Mouse (Mus musculus): ENCODE data around the gene Commd1. TPM values are rescaled to one million over a fixed set of nuclear protein-coding genes. Genes with fewer than 3 reads are reported as not detected.

The Commd1 gene
- polyA plus RNA-seq (2016; fragmentation: Nextera tagmentation; extraction: Ambion mirVana), result 302 and 325 TPM in 2 replicates

GRCm38 (mm10) chr11:22981984-22982757 lies at the start of gene Commd1, which contains the start of gene Gm28048:
Commd1 (minus strand) TSS chr11:22982382.
Gm28048 (minus strand) TSS chr11:22982090.
- no peaks in the 10 kb centered on the region for H3K9me3 ChIP-seq
- WGBS, result 4% methylated on average over 42 of the region's 42 CpGs
- peak within 1 kb of the TSS; percentile 85 for H3K4me2 ChIP-seq (replicated peaks)
- H3K27me3 ChIP-seq (replicated peaks), result no peaks in the 10 kb centered on the region
- peaks cover 10% of the 10 kb centered on the region; the same call in 1 of the 2 replicates for H3K36me3 ChIP-seq
- peak within 1 kb of the TSS; percentile 73 for H3K9ac ChIP-seq
- H3K4me3 ChIP-seq, result peak within 1 kb of the TSS; percentile 69
- ATAC-seq (ENCODE audit: low FRiP score, low read depth), result peak; percentile 93
- peaks cover 9% of the 10 kb centered on the region for H3K4me1 ChIP-seq
- H3K27ac ChIP-seq, result peak within 1 kb of the TSS; percentile 85

GRCm38 (mm10) chr11:23029399-23029798 lies 47.2 kb upstream of the Commd1 start:
- Histone ChIP-seq H3K4me1 (no peaks in the 10 kb centered on the region), H3K9me3 (no peaks in the 10 kb centered on the region), H3K4me3 (no peak overlapping the region), H3K9ac (no peak overlapping the region), H3K4me2 (replicated peaks) (no peak overlapping the region), H3K27ac (no peak overlapping the region), H3K36me3 (no peaks in the 10 kb centered on the region), H3K27me3 (replicated peaks) (no peaks in the 10 kb centered on the region)
- WGBS, result 87% methylated on average over 6 of the region's 6 CpGs
- ATAC-seq (ENCODE audit: low FRiP score, low read depth), result no peak

- H3K36me3 ChIP-seq, result no peaks in the 10 kb centered on the region
- no peak overlapping the region for H3K9ac ChIP-seq
- no peak for ATAC-seq (ENCODE audit: low FRiP score, low read depth)
- no peaks in the 10 kb centered on the region for H3K27me3 ChIP-seq (replicated peaks)
- H3K9me3 ChIP-seq, result no peaks in the 10 kb centered on the region
- no peaks in the 10 kb centered on the region for H3K4me1 ChIP-seq
- no peak overlapping the region for H3K4me2 ChIP-seq (replicated peaks)
- H3K27ac ChIP-seq, result no peak overlapping the region
- WGBS, result 74% methylated on average over 3 of the region's 3 CpGs
- no peak overlapping the region for H3K4me3 ChIP-seq
Measured at GRCm38 (mm10) chr11:23028957-23029356, 46.8 kb upstream of the Commd1 start.

- Histone ChIP-seq H3K36me3 (no peaks in the 10 kb centered on the region), H3K4me2 (replicated peaks) (no peak overlapping the region), H3K9ac (no peak overlapping the region), H3K4me3 (no peak overlapping the region), H3K27me3 (replicated peaks) (no peaks in the 10 kb centered on the region), H3K4me1 (no peaks in the 10 kb centered on the region), H3K27ac (no peak overlapping the region), H3K9me3 (no peaks in the 10 kb centered on the region)
- 83% methylated on average over 3 of the region's 3 CpGs for WGBS
- ATAC-seq (ENCODE audit: low FRiP score, low read depth), result no peak
Measured at GRCm38 (mm10) chr11:23024169-23024568, 42.0 kb upstream of the Commd1 start.

GRCm38 (mm10) chr11:23023155-23023554 lies 41.0 kb upstream of the Commd1 start:
- Histone ChIP-seq H3K9me3 (0 out of 2 replicates have a peak, but pooled peaks cover 4% of the 10 kb centered on the region), H3K27ac (no peak overlapping the region), H3K4me3 (no peak overlapping the region), H3K4me2 (replicated peaks) (no peak overlapping the region), H3K9ac (no peak overlapping the region), H3K4me1 (no peaks in the 10 kb centered on the region), H3K27me3 (replicated peaks) (no peaks in the 10 kb centered on the region), H3K36me3 (no peaks in the 10 kb centered on the region)
- 90% methylated on average over 2 of the region's 2 CpGs for WGBS
- no peak for ATAC-seq (ENCODE audit: low FRiP score, low read depth)

GRCm38 (mm10) chr11:23020841-23021240 lies 38.7 kb upstream of the Commd1 start:
- 92% methylated on average over 14 of the region's 14 CpGs for WGBS

GRCm38 (mm10) chr11:23020116-23020770 lies 38.1 kb upstream of the Commd1 start:
- H3K9ac ChIP-seq, result no peak overlapping the region
- no peak overlapping the region for H3K4me3 ChIP-seq
- 0 out of 2 replicates have a peak, but pooled peaks cover 4% of the 10 kb centered on the region for H3K9me3 ChIP-seq
- H3K4me2 ChIP-seq (replicated peaks), result no peak overlapping the region
- 74% methylated on average over 24 of the region's 24 CpGs for WGBS
- no peak for ATAC-seq (ENCODE audit: low FRiP score, low read depth)
- H3K27me3 ChIP-seq (replicated peaks), result no peaks in the 10 kb centered on the region
- no peaks in the 10 kb centered on the region for H3K36me3 ChIP-seq
- no peaks in the 10 kb centered on the region for H3K4me1 ChIP-seq
- no peak overlapping the region for H3K27ac ChIP-seq

More at GRCm38 (mm10) chr11:23020841-23021240, 38.7 kb upstream of the Commd1 start:
- Histone ChIP-seq H3K9me3 (0 out of 2 replicates have a peak, but pooled peaks cover 4% of the 10 kb centered on the region), H3K4me3 (no peak overlapping the region), H3K27ac (no peak overlapping the region), H3K9ac (no peak overlapping the region), H3K36me3 (no peaks in the 10 kb centered on the region), H3K4me1 (no peaks in the 10 kb centered on the region), H3K4me2 (replicated peaks) (no peak overlapping the region), H3K27me3 (replicated peaks) (no peaks in the 10 kb centered on the region)
- ATAC-seq (ENCODE audit: low FRiP score, low read depth), result no peak

GRCm38 (mm10) chr11:23017943-23018342 lies 35.8 kb upstream of the Commd1 start:
- Histone ChIP-seq H3K27ac (no peak overlapping the region), H3K4me1 (no peaks in the 10 kb centered on the region), H3K4me2 (replicated peaks) (no peak overlapping the region), H3K27me3 (replicated peaks) (no peaks in the 10 kb centered on the region), H3K36me3 (no peaks in the 10 kb centered on the region), H3K9ac (no peak overlapping the region), H3K4me3 (no peak overlapping the region), H3K9me3 (0 out of 2 replicates have a peak, but pooled peaks cover 4% of the 10 kb centered on the region)
- WGBS, result 97% methylated on average over 4 of the region's 4 CpGs
- no peak for ATAC-seq (ENCODE audit: low FRiP score, low read depth)

- Histone ChIP-seq H3K27me3 (replicated peaks) (no peaks in the 10 kb centered on the region), H3K4me3 (no peak overlapping the region), H3K27ac (no peak overlapping the region), H3K36me3 (no peaks in the 10 kb centered on the region), H3K4me1 (no peaks in the 10 kb centered on the region), H3K4me2 (replicated peaks) (no peak overlapping the region), H3K9ac (no peak overlapping the region), H3K9me3 (0 out of 2 replicates have a peak, but pooled peaks cover 4% of the 10 kb centered on the region)
- 81% methylated on average over 6 of the region's 6 CpGs for WGBS
- no peak for ATAC-seq (ENCODE audit: low FRiP score, low read depth)
Measured at GRCm38 (mm10) chr11:23014996-23015395, 32.8 kb upstream of the Commd1 start.

GRCm38 (mm10) chr11:23013580-23014294 lies 31.6 kb upstream of the Commd1 start:
- H3K36me3 ChIP-seq, result no peaks in the 10 kb centered on the region
- H3K4me1 ChIP-seq, result no peaks in the 10 kb centered on the region
- H3K27ac ChIP-seq, result no peak overlapping the region
- no peak for ATAC-seq (ENCODE audit: low FRiP score, low read depth)
- 83% methylated on average over 4 of the region's 4 CpGs for WGBS
- no peaks in the 10 kb centered on the region for H3K27me3 ChIP-seq (replicated peaks)
- no peak overlapping the region for H3K4me2 ChIP-seq (replicated peaks)
- 0 out of 2 replicates have a peak, but pooled peaks cover 4% of the 10 kb centered on the region for H3K9me3 ChIP-seq
- no peak overlapping the region for H3K9ac ChIP-seq
- H3K4me3 ChIP-seq, result no peak overlapping the region

GRCm38 (mm10) chr11:23013096-23013495 lies 30.9 kb upstream of the Commd1 start:
- Histone ChIP-seq H3K9ac (no peak overlapping the region), H3K27ac (no peak overlapping the region), H3K4me2 (replicated peaks) (no peak overlapping the region), H3K4me1 (no peaks in the 10 kb centered on the region), H3K9me3 (no peaks in the 10 kb centered on the region), H3K36me3 (no peaks in the 10 kb centered on the region), H3K27me3 (replicated peaks) (no peaks in the 10 kb centered on the region), H3K4me3 (no peak overlapping the region)
- 88% methylated on average over 1 of the region's 1 CpGs for WGBS
- ATAC-seq (ENCODE audit: low FRiP score, low read depth), result no peak

GRCm38 (mm10) chr11:23008824-23009200 lies 26.6 kb upstream of the Commd1 start:
- Histone ChIP-seq H3K4me2 (replicated peaks) (peak overlapping the region; percentile 75), H3K9ac (peak overlapping the region; percentile 73), H3K27me3 (replicated peaks) (no peaks in the 10 kb centered on the region), H3K36me3 (peaks cover 6% of the 10 kb centered on the region), H3K4me1 (no peaks in the 10 kb centered on the region), H3K4me3 (peak overlapping the region; percentile 55; the same call in 1 of the 2 replicates), H3K9me3 (no peaks in the 10 kb centered on the region), H3K27ac (no peak overlapping the region)
- ATAC-seq (ENCODE audit: low FRiP score, low read depth), result no peak
- WGBS, result 41% methylated on average over 4 of the region's 4 CpGs

Measured in neural tube, embryonic 12.5 days (tissue).